Mouse (Mus musculus) embryonic fibroblast, embryonic 13.5 days (primary cell): ENCODE measurements around the gene Prkcg. TPM values are rescaled to one million over a fixed set of nuclear protein-coding genes. Genes with fewer than 3 reads are reported as not detected.
A peak's percentile ranks its signal among the peaks of the same experiment; 100 is the strongest.

Experiments used
- H3K27ac ChIP-seq: 2 replicates; pipeline ENCODE4 v1.5.1; 2012; ENCODE audit warnings: low read length, control low read depth, inconsistent platforms; ENCODE audit not compliant: insufficient read depth
- H3K4me1 ChIP-seq: 2 replicates; pipeline ENCODE4 v1.6.1; 2011; ENCODE audit warnings: low read length; ENCODE audit not compliant: control insufficient read depth, insufficient read depth
- H3K4me3 ChIP-seq: 2 replicates; pipeline ENCODE4 v1.5.1; 2011; ENCODE audit warnings: mild to moderate bottlenecking, control low read depth, low read length; ENCODE audit not compliant: insufficient read depth
- CTCF ChIP-seq: IDR thresholded peaks from 2 replicates; pipeline ENCODE4 v1.5.1; 2011; ENCODE audit warnings: mild to moderate bottlenecking, control low read depth, low read length, moderate library complexity, borderline replicate concordance; ENCODE audit not compliant: insufficient read depth
- POLR2A ChIP-seq: IDR thresholded peaks from 2 replicates; pipeline ENCODE4 v1.6.1; 2011; ENCODE audit warnings: low read depth, mild to moderate bottlenecking, control low read depth, low read length, moderate library complexity
- polyA plus RNA-seq: library from polyadenylated mRNA; stranded (reverse); fragments of >200 nt; gene quantifications from 2 replicates; pipeline ENCODE4 v1.2.4, GENCODE M21; 2011; ENCODE audit warnings: low read depth; ENCODE audit not compliant: missing spikeins, insufficient read length

Gene Prkcg
- polyA plus RNA-seq, 1 experiment, result 0.60 TPM

- Histone ChIP-seq H3K4me1 (no peaks in the 10 kb centered on the region), H3K4me3 (peak overlapping the region; percentile 27), H3K27ac (no peak overlapping the region; the same call in 1 of the 2 replicates)
- TF ChIP-seq POLR2A (no peak), CTCF (no peak)
Observed at GRCm38 (mm10) chr7:3332224-3332615, 43.2 kb downstream of the Prkcg start.

- no peaks in the 10 kb centered on the region for H3K4me1 ChIP-seq
- no peak for TF ChIP-seq CTCF
- peak; percentile 38; the same call in 1 of the 2 replicates for TF ChIP-seq POLR2A
- no peak within 1 kb of the TSS; the same call in 1 of the 2 replicates for H3K27ac ChIP-seq
- peak within 1 kb of the TSS; percentile 54 for H3K4me3 ChIP-seq
Observed at GRCm38 (mm10) chr7:3332619-3333521, 43.9 kb downstream of the Prkcg start, which contains the start of gene Cacng7. TSS of gene Cacng7 (plus strand) at chr7:3332955.

DNA sequence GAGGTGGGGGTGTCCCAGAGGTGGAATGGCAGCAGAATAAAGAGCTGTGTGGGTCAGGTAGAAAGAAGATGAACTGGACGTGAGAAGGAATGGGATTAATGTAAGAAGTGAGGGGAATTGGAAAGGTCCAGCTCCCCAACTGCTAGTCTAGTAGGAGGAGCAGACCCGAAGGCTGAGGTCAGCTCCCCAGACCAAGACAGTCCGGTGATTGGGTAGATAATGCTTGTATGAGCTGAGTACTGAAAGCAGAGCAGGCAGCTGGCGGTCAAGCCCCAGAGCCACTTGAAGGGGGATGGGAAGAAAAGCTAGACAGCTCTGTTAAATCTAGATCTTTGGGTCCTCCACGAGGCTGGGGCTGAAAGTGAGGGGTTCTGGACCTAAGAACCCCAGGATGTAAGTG is 44.6 kb downstream of the Prkcg start:
- TF ChIP-seq POLR2A (no peak), CTCF (no peak)
- Histone ChIP-seq H3K27ac (no peak overlapping the region), H3K4me3 (peak overlapping the region; percentile 54), H3K4me1 (no peaks in the 10 kb centered on the region)

DNA sequence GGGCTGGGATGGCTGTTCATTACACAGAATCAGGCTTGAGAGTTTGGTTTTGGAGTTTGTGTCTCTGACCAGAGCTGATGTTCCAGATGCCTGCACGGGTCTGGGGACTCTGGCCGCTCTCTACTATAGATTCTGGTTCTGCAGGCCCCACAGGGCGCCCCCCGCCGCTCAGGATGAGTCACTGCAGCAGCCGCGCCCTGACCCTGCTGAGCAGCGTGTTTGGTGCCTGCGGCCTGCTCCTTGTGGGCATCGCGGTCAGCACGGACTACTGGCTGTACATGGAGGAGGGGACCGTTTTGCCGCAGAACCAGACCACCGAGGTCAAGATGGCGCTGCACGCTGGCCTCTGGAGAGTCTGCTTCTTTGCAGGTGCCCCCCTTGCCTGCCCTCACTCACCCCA is 47.4 kb downstream of the Prkcg start:
- H3K4me1 ChIP-seq, result no peaks in the 10 kb centered on the region
- TF ChIP-seq POLR2A (no peak), CTCF (no peak)
- no peak overlapping the region for H3K27ac ChIP-seq
- no peak overlapping the region for H3K4me3 ChIP-seq

DNA sequence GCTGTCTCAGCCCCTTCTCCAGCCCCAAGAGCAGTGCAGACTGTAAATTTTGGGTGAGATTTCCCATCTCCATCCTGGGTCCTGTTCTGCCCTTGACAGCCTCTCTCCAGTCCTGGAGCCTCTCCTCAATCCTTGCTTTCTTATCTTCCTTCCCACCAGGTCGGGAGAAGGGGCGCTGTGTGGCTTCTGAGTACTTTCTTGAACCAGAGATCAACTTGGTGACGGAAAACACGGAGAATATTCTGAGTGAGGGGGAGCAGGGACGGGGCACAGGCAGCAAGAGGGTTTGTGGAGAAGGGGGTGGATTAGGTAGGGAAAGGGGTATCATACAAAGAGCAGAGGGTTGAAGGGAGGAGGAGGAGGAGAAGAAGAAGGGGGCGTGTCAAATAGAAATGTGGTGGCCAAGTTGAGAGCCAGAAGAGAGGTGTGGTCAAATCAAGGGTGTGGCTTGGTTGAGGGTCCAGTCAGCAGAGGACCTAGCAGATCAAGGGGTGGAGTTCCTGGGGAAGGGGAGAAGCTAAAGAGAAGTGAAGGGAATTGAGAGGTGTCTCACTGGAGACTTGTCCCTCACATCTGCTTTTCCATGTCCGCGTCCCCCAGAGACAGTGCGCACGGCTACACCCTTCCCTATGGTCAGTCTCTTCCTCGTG is 49.4 kb downstream of the Prkcg start:
- Histone ChIP-seq H3K4me1 (no peaks in the 10 kb centered on the region), H3K4me3 (no peak overlapping the region), H3K27ac (no peak overlapping the region)
- no peak for TF ChIP-seq POLR2A
- no peak for TF ChIP-seq CTCF

DNA sequence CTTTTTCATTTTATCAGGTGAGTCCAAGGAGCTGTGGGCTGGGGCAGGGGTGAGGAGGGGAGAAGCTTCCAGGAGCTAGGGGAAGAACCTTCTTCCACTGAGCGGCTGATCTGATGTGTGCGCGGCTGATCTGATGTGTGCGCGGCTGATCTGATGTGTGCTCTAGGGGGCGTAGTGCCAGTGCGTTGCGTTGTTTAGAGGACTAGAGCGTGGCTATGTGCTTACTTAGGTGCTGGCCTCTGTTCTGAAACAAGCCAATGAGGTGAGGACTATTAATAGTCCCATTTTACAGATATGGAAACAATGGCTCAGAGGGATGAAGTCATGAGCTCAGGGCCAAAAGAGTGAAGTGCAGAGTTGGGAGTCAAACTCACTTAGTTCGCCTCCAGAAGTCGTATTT is 50.0 kb downstream of the Prkcg start:
- TF ChIP-seq CTCF (no peak), POLR2A (no peak)
- Histone ChIP-seq H3K4me3 (no peak overlapping the region), H3K27ac (no peak overlapping the region), H3K4me1 (no peaks in the 10 kb centered on the region)

DNA sequence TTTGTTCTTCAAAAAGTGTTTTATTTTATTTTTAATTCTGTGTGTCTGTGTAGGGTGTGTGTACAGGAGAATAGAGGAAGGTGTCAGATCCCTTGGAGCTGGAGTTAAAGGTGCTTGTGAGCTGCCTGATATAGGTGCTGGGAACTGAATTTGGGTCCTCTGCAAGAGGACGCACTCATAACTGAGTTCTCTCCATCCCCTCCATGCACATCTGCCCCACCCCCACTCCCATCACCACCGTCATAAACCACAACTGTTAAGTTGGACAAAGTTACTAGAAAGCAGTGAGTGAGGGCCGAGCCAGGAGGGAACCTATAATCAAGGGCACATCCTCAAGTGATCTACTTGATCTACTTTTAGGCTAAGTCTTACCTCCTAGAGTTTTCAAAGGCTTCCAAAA is 54.9 kb downstream of the Prkcg start:
- H3K4me3 ChIP-seq, result no peak overlapping the region
- no peaks in the 10 kb centered on the region for H3K4me1 ChIP-seq
- no peak for TF ChIP-seq POLR2A
- no peak overlapping the region for H3K27ac ChIP-seq

GRCm38 (mm10) chr7:3345301-3345700 is 56.3 kb downstream of the Prkcg start:
- no peak overlapping the region for H3K27ac ChIP-seq
- H3K4me1 ChIP-seq, result no peaks in the 10 kb centered on the region
- no peak overlapping the region for H3K4me3 ChIP-seq
- TF ChIP-seq POLR2A, result no peak
- TF ChIP-seq CTCF, result no peak

DNA sequence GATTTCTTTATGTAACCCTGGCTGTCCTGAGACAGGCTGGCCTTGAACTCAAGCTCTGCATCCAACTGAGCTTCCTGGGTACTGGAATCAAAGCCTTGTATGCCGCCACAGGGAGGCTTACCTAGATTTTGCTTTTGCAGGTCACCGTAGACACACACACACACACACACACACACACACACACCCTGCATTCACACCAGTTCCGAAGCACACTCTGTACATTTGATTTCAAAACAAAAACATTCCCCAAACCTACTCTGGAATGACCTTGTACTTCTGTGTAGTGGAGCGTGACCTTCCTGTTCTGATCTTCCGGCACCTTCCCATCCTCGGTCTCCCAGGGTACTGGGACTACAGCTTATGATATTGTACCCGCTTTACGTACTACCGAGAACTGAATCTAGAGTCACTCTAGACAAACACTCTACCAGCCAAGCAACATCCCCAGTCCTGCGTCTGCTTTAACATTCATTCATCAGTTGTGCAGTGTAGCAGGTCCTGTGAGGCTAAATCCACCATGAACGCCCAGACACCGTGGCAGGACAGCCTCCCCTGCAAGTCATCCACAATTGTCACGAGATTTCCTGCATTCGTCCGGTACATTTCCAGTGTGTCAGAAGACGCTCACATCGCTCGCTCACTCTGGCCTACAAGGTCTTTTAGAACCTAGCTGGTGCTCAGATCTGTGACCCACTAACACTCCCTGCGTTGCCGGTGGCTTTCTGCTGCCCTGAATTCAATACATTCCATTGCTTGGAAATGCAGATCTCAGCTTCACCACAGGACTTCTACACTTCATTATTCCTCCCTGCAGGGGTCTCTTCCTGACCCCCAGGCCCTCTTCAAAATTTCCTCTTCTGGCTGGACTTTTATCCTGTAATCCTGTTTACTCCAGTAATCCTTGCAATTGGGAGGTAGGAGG is 58.6 kb downstream of the Prkcg start:
- Histone ChIP-seq H3K4me3 (no peak overlapping the region), H3K27ac (no peak overlapping the region), H3K4me1 (no peaks in the 10 kb centered on the region)
- TF ChIP-seq POLR2A (no peak), CTCF (no peak)

DNA sequence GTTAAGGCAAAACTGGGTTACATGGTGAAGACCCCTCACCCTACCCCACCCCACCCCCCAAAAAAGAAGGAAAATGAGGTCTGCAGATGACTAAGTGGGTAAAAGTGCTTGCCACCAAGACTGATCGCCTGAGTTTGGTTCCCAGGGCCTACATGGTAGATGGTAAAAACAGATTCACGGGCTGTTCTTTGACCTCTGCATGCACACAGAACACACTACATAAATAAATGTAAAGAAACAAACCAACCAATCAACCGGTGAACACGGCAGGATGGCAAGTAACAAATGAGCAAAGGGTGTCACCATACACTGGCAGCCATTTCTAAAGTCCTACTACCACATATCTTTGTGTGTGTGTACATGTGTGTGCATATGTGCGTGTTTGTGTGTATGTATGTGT is 59.3 kb downstream of the Prkcg start:
- Histone ChIP-seq H3K4me3 (no peak overlapping the region), H3K4me1 (no peaks in the 10 kb centered on the region), H3K27ac (no peak overlapping the region)
- no peak for TF ChIP-seq CTCF
- no peak for TF ChIP-seq POLR2A
